Mouse (Mus musculus) forelimb bud, embryonic 11.5 days (tissue): ENCODE results near the gene Icam1.
A peak's percentile ranks its signal among the peaks of the same experiment; 100 is the strongest.

Experiments
- DNase-seq: peaks from one replicate; pipeline ENCODE4 v3.0.0-alpha.2; 2012; ENCODE audit warnings: low read depth, low spot score

Icam1 gene

GRCm38 (mm10) chr9:21045235-21045634 is 29.4 kb downstream of the Icam1 start:
- DNase-seq, result no peak

DNA sequence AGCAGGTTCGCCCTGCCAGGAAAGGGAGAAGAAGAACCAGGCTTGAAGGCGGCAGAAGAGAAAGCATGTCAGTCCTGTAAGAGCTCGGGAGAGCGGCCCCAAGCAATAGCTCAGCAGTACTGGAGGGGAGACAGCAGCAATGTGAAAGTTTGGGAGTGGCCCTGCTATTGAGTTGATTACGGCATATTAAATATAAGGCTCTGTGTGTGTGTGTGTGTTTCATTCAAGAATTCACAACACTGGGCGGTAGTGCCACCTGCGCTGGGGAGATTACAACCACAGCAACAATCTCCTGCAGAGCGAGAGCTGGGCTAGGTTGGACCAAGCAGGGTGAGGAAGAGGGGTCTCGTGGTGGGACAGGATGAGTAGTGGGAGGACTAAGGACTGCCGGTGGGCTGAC is 35.8 kb downstream of the Icam1 start:
- DNase-seq, result no peak

DNA sequence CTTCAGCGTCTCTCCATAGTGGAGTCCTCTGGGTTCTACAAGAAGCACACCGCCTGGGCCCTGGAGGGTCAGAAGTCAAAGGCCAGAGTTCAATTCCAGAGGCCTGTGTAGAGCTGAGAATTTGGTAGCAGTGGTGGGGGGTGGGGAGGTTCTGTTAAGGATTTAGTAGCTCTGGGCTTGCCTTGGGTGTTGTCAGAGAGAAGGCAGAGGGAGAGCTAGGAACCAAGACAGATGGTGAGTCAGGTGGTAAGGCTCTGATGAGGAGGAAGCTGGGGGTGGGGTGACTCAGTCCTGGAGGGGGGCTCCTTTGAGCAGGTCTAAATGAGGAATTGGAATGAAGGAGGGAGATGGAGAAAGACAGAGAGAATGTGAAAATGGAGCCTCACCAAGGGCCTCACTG is 47.1 kb downstream of the Icam1 start:
- DNase-seq, result no peak

DNA sequence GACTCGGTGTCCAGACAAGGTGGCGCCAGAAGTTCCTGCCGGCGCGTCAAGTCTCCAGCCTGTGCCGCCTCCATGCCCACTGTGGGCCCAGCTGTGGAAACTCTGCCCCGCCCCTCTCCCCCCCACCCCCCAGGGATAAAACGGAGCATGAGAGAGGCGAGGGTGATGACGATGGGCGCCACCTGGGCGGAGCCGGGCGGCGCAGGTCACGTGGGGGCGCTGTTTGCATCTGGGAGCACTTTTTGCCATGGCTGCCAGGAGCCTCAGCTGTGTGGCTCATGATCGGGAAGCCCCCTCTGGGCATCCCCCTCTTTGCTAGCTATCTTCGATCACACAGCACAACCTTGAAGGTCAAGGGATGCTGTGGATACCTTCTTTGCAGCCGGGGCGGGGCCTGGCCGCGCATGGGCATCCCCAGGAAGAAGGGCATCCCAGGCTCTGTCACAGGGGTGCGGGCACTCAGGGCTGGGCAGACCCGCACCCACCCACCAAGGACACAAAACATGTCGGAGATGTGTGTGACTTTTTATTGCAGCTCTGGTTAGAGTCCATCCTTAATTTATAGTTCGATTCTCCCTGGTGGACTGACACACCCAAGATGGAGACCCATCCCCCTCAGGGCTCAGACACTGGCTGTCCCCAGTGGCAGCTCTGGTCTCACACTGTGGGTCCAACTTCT is 51.4 kb downstream of the Icam1 start, which contains the start of gene Zglp1:
Gene Zglp1, minus strand, starts transcription at position 88 of the 679 bp plus-strand sequence.
- no peak for DNase-seq

DNA sequence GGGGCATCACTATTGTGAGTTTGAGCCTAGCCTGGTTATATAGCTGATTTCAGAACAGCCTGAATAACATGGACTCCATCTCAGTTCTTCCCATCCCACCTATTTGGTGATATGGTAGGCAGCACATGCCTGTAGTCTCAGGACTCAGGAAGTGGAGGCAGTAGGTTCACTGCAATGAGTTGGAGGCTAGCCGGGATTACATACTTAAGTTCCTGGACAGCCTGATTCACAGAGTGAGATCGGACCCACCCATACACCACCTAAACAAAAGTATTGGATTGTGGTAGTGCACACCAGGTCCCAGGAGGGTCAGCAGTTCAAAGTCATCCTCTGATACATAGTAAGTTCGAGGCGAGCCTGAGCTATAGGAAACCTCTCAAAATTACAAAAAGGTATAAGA is 56.9 kb downstream of the Icam1 start:
- DNase-seq, result peak; percentile 14

- DNase-seq, result peak; percentile 86
Observed at GRCm38 (mm10) chr9:21073044-21073840, 57.5 kb downstream of the Icam1 start, which contains the start of the genes Gm49373 and Fdx1l. TSS of gene Gm49373 (minus strand) at chr9:21073096. TSS of gene Fdx1l (minus strand) at chr9:21073614.

- no peak for DNase-seq
Observed at GRCm38 (mm10) chr9:21074173-21074572, 58.4 kb downstream of the Icam1 start.

DNA sequence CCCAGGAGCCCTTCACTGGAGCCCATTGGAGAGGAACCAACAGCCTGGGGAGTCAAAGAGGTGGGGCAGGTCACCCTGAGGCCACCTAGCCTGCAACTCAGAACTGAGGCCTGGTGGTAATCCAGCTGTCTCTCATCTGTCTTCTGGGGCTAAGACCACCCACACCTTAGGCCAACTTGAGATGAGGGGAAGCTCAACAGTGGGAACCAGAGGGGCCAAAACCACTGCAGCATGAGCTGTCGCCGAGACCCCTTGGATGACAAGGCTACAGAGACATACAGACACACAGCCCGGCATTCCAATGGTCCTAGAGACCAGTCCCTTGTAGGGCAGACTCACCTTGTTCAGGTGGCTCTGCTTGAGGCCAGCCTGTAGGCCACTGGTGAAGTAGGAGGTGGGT is 59.8 kb downstream of the Icam1 start:
- DNase-seq, result no peak
